Mouse (Mus musculus) hindbrain, embryonic 13.5 days (tissue): ENCODE data around the gene Icmt. TPM values are rescaled to one million over a fixed set of nuclear protein-coding genes. Genes with fewer than 3 reads are reported as not detected.

Experiments
- ATAC-seq: fragments of 200-750 bp; cut with Nextera tagmentation; 2 replicates; pipeline ENCODE4 v1.8.0; 2017; ENCODE audit warnings: moderate TSS enrichment; ENCODE audit not compliant: low FRiP score
- H3K27ac ChIP-seq: fragments of 300-500 bp; sonication (generic); 2 replicates; pipeline ENCODE4 v1.5.1; 2015; ENCODE audit warnings: inconsistent platforms, mild to moderate bottlenecking, moderate library complexity
- H3K27me3 ChIP-seq: fragments of 300-500 bp; sonication (generic); 2 replicates; pipeline ENCODE4 v1.6.1; 2015; ENCODE audit warnings: mild to moderate bottlenecking, inconsistent platforms
- H3K36me3 ChIP-seq: fragments of 300-500 bp; sonication (generic); 2 replicates; pipeline ENCODE4 v1.6.1; 2015; ENCODE audit warnings: mild to moderate bottlenecking, inconsistent platforms
- H3K4me1 ChIP-seq: fragments of 300-500 bp; sonication (generic); replicated peaks from 2 replicates; pipeline ENCODE4 v1.6.1; 2015; ENCODE audit warnings: inconsistent platforms
- H3K4me2 ChIP-seq: fragments of 300-500 bp; sonication (generic); 2 replicates; pipeline ENCODE4 v1.6.1; 2015; ENCODE audit warnings: inconsistent platforms, mild to moderate bottlenecking, moderate library complexity
- H3K4me3 ChIP-seq: fragments of 300-500 bp; sonication (generic); 2 replicates; pipeline ENCODE4 v1.5.1; 2015; ENCODE audit warnings: mild to moderate bottlenecking, inconsistent platforms
- H3K9ac ChIP-seq: fragments of 300-500 bp; sonication (generic); 2 replicates; pipeline ENCODE4 v1.6.1; 2015; ENCODE audit warnings: mild to moderate bottlenecking, inconsistent platforms
- H3K9me3 ChIP-seq: fragments of 300-500 bp; sonication (generic); 2 replicates; pipeline ENCODE4 v1.6.1; 2016; ENCODE audit warnings: inconsistent platforms
- WGBS: fragments of 180-500 bp; shearing (Covaris S2); methylation state at CpG from one replicate; pipeline ENCODE4 v1.1.7; 2015; 5-methylcytosine and 5-hydroxymethylcytosine counted together
- polyA plus RNA-seq: library from polyadenylated mRNA; unstranded; fragments of >200 nt; fragmentation: Nextera tagmentation; extraction: Ambion mirVana; gene quantifications from 2 replicates; pipeline ENCODE4 v1.2.1, GENCODE M21; 2015

The Icmt gene
- 17.2 and 18.4 TPM in 2 replicates for polyA plus RNA-seq

DNA sequence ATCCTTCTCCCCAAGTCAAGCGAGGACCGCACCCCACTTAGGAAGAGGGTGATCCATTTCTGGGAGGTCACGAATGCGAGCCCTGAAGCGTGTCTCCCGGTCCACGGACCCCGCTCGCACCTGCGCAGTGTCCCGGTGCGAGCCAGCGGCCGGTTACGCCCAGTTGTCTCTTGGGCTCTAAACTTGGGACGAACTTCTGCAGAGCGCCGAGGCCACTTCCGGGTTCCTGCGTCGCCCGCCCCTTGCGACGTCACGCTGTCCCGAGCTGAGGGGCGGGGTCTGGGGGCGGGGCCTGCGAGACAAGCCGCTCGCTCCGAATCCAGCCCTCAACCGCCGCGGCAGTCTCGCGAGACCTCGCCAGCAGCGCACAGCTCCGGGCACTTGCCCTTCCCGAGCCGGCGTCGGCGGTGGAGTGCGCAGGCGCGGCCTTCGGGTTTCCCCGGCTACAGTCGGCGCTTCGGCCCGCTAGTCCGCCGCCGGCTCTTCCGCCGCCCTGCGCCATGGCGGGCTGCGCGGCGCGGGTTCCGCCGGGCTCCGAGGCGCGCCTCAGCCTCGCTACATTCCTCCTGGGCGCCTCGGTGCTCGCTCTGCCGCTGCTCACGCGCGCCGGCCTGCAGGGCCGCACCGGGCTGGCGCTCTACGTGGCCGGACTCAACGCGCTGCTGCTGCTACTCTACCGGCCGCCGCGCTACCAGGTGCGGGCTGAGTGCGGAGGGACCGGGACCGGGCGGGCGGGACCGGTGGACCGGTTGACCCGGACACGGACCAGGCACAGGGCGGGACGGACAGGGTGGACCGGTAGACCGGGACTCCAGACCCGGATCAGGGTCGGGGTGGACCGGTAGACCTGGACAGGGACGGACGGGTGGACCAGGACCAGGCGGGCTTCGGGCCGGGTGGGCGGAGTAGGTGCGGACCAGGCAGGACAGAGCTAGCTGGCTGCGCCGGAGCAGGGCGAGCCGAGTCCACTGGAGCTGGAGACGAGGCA, at the start of gene Icmt:
Icmt (plus strand) TSS at position 354 of the 988 bp plus-strand sequence.
- Histone ChIP-seq H3K9me3 (no peaks in the 10 kb centered on the region), H3K4me2 (peak within 1 kb of the TSS; percentile 91), H3K27me3 (peaks cover 47% of the 10 kb centered on the region), H3K36me3 (peaks cover 27% of the 10 kb centered on the region), H3K27ac (peak within 1 kb of the TSS; percentile 87), H3K9ac (peak within 1 kb of the TSS; percentile 98), H3K4me3 (peak within 1 kb of the TSS; percentile 81), H3K4me1 (peaks cover 44% of the 10 kb centered on the region)
- WGBS: under 1% methylated on average over 118 of the region's 119 CpGs
- peak; percentile 92 for ATAC-seq

DNA sequence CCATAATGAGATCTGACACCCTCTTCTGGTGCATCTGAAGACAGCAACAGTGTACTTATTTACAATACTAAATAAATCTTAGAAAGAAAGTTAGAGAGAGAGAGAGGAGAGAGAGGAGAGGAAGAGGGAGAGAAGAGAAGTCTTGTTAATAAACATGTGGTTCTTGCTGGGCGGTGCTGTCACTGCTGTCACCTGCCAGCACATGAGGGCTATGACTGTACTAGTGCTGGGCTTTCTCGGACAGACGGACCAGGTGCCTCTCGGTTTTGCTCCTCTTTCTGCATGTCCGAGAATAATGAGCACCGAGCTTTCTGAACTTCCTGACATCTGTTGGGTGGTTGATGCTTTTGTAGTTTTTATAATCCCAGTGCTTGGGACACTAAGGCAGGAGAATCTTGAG, 46.4 kb upstream of the Icmt start:
- no peak for ATAC-seq
- 91% methylated on average over 6 of the region's 6 CpGs for WGBS
- H3K9me3 ChIP-seq: no peaks in the 10 kb centered on the region
- H3K27me3 ChIP-seq: no peaks in the 10 kb centered on the region
- H3K4me1 ChIP-seq: peaks cover 20% of the 10 kb centered on the region
- no peak overlapping the region for H3K4me3 ChIP-seq
- no peak overlapping the region for H3K4me2 ChIP-seq
- H3K9ac ChIP-seq: no peak overlapping the region
- no peak overlapping the region for H3K27ac ChIP-seq
- peaks cover 25% of the 10 kb centered on the region for H3K36me3 ChIP-seq

DNA sequence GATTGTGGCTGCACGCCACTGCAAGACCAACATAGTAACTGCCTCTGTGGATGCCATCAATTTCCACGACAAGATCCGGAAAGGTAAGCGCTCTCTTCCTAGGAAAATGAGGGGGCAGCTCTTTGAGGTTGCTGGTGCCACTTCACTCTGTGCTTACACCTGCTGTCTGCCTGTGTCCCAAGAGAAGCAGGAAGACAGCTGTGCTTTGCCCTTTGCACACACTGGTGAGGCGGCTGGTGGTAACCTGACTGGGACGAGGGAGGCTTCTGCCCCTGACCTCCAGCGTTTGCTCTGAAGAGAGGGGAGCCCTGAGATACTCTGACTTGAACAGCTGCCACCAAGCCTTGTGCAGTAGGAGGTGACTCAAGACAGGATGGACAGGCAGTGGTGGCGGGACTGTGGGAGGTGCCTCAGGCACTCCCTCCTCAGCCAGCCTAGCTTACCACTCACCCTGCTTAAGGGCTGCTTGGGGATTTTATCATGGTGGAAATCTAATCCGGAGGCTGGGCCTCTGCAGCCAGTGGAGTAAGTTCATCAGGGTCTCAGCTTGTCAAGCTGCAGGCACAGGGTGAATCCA, 43.8 kb upstream of the Icmt start:
- no peak overlapping the region for H3K4me2 ChIP-seq
- peaks cover 18% of the 10 kb centered on the region; the same call in 1 of the 2 replicates for H3K4me1 ChIP-seq
- peaks cover 25% of the 10 kb centered on the region for H3K36me3 ChIP-seq
- no peaks in the 10 kb centered on the region for H3K27me3 ChIP-seq
- peak overlapping the region; percentile 31 for H3K9ac ChIP-seq
- 78% methylated on average over 9 of the region's 9 CpGs for WGBS
- ATAC-seq: no peak
- H3K4me3 ChIP-seq: no peak overlapping the region
- H3K27ac ChIP-seq: no peak overlapping the region
- H3K9me3 ChIP-seq: no peaks in the 10 kb centered on the region

DNA sequence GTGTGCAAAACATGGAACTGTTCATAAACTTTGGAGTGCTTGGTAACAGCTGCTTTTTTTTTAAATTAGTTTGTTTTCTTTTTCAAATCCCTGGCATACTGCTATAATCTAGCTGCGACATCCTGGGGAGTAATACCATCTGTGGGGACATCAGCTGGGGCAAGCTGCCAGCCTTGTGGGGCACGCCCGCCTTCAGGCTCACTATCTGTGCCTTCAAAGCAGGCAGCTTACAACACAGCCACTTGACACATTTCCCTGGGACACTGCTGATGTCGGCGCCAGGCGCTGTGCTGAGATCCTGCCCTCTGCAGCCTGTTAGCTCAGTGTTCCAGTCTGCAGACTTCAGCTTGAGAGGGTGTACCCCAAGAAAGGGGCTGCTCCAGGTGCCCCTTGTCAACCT, 40.0 kb upstream of the Icmt start:
- H3K4me1 ChIP-seq: peaks cover 20% of the 10 kb centered on the region; the same call in 1 of the 2 replicates
- no peak for ATAC-seq
- H3K36me3 ChIP-seq: peaks cover 29% of the 10 kb centered on the region
- WGBS: 67% methylated on average over 6 of the region's 6 CpGs
- H3K4me2 ChIP-seq: no peak overlapping the region
- H3K4me3 ChIP-seq: no peak overlapping the region
- H3K27me3 ChIP-seq: peaks cover 5% of the 10 kb centered on the region
- peak overlapping the region; percentile 32; the same call in 1 of the 2 replicates for H3K27ac ChIP-seq
- no peaks in the 10 kb centered on the region for H3K9me3 ChIP-seq
- H3K9ac ChIP-seq: no peak overlapping the region

DNA sequence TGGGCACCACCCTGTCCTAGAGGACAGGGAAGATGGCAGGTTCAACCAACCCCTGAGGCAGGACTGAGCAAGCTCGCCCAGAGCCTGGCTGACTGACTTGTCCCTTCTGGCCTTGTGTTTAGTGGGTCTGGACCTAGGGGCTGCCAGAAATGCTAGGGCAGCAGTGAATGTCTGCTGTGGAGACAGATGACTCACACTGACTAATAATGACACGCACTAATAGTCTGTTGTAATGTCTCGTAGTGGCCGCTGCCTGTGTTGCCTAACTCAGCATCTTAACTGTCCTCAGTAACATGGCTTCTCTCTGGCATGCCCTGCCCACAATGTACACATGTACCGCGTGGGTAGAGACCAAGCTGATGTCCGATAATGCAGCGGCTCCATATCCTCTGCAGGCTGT, 36.6 kb upstream of the Icmt start:
- WGBS: 95% methylated on average over 8 of the region's 8 CpGs
- H3K9me3 ChIP-seq: no peaks in the 10 kb centered on the region
- ATAC-seq: no peak
- H3K4me3 ChIP-seq: no peak overlapping the region
- H3K36me3 ChIP-seq: peaks cover 17% of the 10 kb centered on the region
- peaks cover 14% of the 10 kb centered on the region for H3K27me3 ChIP-seq
- H3K4me2 ChIP-seq: no peak overlapping the region
- no peak overlapping the region for H3K27ac ChIP-seq
- H3K9ac ChIP-seq: no peak overlapping the region
- H3K4me1 ChIP-seq: peaks cover 40% of the 10 kb centered on the region

DNA sequence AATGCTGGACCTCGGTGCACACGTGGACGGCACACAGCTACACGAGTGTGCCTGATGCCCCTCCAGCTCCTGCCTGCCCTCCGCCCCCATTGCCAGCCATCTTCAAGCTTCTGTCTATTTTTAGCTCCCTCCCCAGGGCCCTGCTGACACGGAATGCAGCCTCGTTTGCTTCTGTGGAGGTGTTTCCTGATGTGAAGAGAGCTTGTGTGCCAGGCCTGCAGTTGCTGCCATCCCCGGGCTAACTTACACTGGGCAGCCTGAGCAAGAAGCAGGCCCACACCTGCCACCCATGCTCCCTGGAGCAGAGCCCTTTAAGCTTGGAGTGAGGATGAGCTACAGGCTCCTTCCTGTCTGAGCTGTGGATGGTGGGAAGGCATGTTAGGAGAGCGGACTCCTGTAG, 34.8 kb upstream of the Icmt start:
- no peaks in the 10 kb centered on the region for H3K9me3 ChIP-seq
- H3K9ac ChIP-seq: no peak overlapping the region
- ATAC-seq: no peak
- peaks cover 40% of the 10 kb centered on the region for H3K4me1 ChIP-seq
- no peak overlapping the region for H3K4me2 ChIP-seq
- peaks cover 17% of the 10 kb centered on the region for H3K36me3 ChIP-seq
- no peak overlapping the region for H3K4me3 ChIP-seq
- 74% methylated on average over 9 of the region's 9 CpGs for WGBS
- no peak overlapping the region for H3K27ac ChIP-seq
- H3K27me3 ChIP-seq: peaks cover 14% of the 10 kb centered on the region

DNA sequence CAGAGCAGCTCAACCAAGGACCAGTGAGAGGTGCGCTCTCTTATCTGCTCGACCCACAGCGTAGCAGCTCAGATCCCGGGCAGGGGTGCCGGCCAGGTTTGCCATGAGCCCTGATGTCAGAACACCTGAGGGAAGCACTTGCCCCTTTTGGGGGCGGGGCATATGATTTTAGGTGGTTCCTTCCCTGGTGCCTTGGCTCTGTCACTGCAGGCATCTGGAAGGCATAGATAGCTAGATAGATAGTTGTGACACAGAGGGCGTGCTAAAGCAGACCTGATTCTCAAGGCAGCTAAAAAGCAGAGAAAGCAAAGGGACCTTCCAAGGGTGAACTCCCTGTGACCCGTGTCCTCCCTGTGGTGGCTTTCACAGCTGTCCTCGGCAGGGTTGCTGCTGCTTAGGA, 33.9 kb upstream of the Icmt start:
- H3K4me2 ChIP-seq: no peak overlapping the region
- no peak overlapping the region for H3K9ac ChIP-seq
- no peak overlapping the region for H3K27ac ChIP-seq
- no peak for ATAC-seq
- H3K9me3 ChIP-seq: no peaks in the 10 kb centered on the region
- peaks cover 48% of the 10 kb centered on the region for H3K4me1 ChIP-seq
- peaks cover 22% of the 10 kb centered on the region for H3K36me3 ChIP-seq
- peaks cover 14% of the 10 kb centered on the region for H3K27me3 ChIP-seq
- no peak overlapping the region for H3K4me3 ChIP-seq
- WGBS: 66% methylated on average over 9 of the region's 9 CpGs

DNA sequence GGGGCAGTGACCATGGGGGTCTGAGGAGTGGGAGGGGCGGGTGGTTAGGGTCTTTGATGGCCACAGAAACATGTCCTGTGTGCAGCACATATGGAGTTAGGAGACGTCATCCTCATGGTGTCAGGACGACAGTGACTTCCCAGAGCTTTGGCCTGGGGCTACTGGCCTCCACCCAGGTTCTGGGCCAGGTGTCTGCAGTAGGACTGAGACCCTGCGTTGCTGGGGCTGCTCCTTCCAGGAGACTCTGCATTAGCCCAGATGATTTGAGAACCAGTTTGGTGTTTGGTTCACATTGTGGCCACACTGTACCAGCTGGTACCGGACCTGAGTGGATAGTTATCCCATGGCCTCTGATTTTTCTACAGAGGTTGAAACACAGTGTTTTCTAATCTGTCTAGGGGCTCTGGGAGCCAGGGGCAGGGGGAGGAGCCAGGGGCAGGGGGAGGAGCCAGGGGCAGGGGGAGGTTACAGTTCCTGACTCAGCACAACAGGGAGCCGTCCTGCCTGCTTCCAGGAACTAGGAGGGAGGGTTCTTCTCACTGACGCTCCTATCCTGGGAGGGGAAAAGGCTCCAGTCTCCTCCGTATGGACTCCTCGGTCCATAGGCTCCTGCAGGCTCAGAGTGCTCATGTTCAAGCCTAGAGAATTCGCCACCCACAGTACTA, 33.4 kb upstream of the Icmt start:
- ATAC-seq: no peak
- 28% methylated on average over 10 of the region's 10 CpGs for WGBS
- H3K27ac ChIP-seq: no peak overlapping the region
- H3K4me1 ChIP-seq: peaks cover 53% of the 10 kb centered on the region
- H3K27me3 ChIP-seq: peaks cover 16% of the 10 kb centered on the region
- H3K36me3 ChIP-seq: peaks cover 27% of the 10 kb centered on the region
- no peak overlapping the region for H3K4me3 ChIP-seq
- H3K9me3 ChIP-seq: no peaks in the 10 kb centered on the region
- no peak overlapping the region for H3K9ac ChIP-seq
- no peak overlapping the region for H3K4me2 ChIP-seq

DNA sequence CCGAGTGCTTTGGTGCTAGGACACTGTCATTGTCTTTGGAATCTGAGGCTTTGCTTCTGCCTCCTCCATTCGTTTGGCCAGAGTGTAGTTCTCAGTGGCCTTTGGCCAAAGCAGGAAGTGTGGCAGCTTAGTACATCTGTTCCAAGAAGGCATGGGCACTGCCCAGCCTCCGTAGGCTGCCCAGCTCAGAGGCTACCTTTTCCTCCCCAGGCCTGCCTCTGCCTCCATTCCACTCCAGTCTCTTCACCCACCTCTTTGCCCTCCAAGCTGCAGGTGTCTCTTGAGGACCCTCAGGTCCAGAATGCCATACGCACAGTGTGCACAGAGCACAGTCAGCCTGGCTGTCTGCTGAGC, 32.9 kb upstream of the Icmt start:
- Histone ChIP-seq H3K4me3 (no peak overlapping the region), H3K27me3 (peaks cover 21% of the 10 kb centered on the region), H3K9me3 (no peaks in the 10 kb centered on the region), H3K9ac (no peak overlapping the region), H3K4me2 (no peak overlapping the region), H3K4me1 (peaks cover 58% of the 10 kb centered on the region), H3K36me3 (peaks cover 27% of the 10 kb centered on the region), H3K27ac (no peak overlapping the region)
- ATAC-seq: no peak
- WGBS: 48% methylated on average over 4 of the region's 4 CpGs

DNA sequence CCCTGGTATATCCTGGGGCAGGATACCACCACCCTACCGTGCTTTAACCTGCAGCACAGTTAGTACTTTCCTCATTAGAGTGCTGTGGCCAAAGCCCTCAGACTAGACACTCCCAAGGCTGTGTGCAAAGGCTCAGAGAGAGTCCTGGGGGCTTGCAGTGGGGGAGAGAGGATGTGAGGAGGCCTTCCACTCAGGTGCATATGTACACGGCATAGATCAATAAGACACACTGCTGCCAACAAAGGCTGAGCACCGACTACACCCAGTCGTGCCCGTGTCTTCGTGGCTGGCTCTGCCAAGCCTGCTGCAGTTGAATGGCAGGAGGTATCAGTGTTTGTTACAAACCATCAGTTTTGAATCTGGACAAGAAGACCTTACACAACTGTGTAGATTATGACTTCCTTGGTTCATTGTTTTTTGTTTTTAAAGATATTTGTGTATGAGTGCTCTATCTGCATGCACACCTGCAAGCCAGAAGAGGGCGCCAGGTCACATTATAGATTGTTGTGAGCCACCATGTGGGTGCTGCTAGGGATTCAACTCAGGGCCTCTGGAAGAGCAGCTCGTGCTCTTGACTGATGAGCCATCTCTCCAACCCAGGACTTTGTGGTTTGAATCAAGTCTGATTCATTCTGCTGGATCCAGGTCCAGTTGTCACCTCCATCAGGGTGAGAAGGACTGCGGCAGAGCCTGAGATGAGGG, 32.0 kb upstream of the Icmt start:
- 88% methylated on average over 9 of the region's 9 CpGs for WGBS

DNA sequence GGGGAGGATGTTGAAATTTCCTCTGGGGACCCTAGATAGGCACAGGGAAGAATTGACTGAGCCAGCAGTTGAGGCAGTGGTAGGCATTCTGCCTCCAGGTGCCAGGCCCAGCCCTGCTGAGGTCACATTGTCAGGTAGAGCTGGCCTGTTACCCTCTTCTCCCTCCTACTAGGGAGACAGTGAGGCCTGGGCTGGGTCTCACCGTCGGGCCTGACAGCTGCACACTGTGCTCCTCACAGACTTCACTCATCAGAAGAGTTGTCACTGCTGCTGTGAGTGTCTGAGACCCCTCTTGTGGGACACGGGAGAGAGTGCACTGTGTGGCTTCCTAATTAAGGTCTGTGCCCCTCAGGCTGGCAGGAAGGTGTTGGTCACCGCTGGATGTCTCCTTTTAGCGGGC, 31.2 kb upstream of the Icmt start:
- Histone ChIP-seq H3K4me1 (peaks cover 58% of the 10 kb centered on the region), H3K4me3 (no peak overlapping the region), H3K9ac (no peak overlapping the region), H3K27ac (peak overlapping the region; percentile 58; the same call in 1 of the 2 replicates), H3K36me3 (peaks cover 22% of the 10 kb centered on the region), H3K4me2 (no peak overlapping the region), H3K9me3 (no peaks in the 10 kb centered on the region), H3K27me3 (peaks cover 37% of the 10 kb centered on the region)
- no peak for ATAC-seq
- 42% methylated on average over 5 of the region's 5 CpGs for WGBS

More for the DNA sequence above, 32.0 kb upstream of the Icmt start:
- H3K27me3 ChIP-seq: peaks cover 30% of the 10 kb centered on the region
- peaks cover 58% of the 10 kb centered on the region for H3K4me1 ChIP-seq
- peaks cover 28% of the 10 kb centered on the region for H3K36me3 ChIP-seq
- no peak overlapping the region for H3K4me2 ChIP-seq
- H3K9ac ChIP-seq: no peak overlapping the region
- no peak for ATAC-seq
- no peak overlapping the region for H3K27ac ChIP-seq
- no peak overlapping the region for H3K4me3 ChIP-seq
- no peaks in the 10 kb centered on the region for H3K9me3 ChIP-seq
